Mouse (Mus musculus) brain, embryonic 18.5 days (tissue): ENCODE results near the gene N4bp2.

ENCODE experiments used
- DNase-seq: peaks from one replicate; pipeline ENCODE4 v3.0.0-alpha.2; 2012; ENCODE audit warnings: low read depth, low spot score

Gene N4bp2

GRCm38 (mm10) chr5:65862217-65862927 is 99.1 kb downstream of the N4bp2 start:
- no peak for DNase-seq

- DNase-seq: no peak
These were observed 100.0 kb downstream of the N4bp2 start for GRCm38 (mm10) chr5:65863349-65863749.

GRCm38 (mm10) chr5:65864486-65864885 is 101.2 kb downstream of the N4bp2 start:
- DNase-seq: no peak

- DNase-seq: no peak
These were observed 101.6 kb downstream of the N4bp2 start for GRCm38 (mm10) chr5:65864946-65865345.

GRCm38 (mm10) chr5:65866591-65866990 is 103.3 kb downstream of the N4bp2 start:
- no peak for DNase-seq

DNA sequence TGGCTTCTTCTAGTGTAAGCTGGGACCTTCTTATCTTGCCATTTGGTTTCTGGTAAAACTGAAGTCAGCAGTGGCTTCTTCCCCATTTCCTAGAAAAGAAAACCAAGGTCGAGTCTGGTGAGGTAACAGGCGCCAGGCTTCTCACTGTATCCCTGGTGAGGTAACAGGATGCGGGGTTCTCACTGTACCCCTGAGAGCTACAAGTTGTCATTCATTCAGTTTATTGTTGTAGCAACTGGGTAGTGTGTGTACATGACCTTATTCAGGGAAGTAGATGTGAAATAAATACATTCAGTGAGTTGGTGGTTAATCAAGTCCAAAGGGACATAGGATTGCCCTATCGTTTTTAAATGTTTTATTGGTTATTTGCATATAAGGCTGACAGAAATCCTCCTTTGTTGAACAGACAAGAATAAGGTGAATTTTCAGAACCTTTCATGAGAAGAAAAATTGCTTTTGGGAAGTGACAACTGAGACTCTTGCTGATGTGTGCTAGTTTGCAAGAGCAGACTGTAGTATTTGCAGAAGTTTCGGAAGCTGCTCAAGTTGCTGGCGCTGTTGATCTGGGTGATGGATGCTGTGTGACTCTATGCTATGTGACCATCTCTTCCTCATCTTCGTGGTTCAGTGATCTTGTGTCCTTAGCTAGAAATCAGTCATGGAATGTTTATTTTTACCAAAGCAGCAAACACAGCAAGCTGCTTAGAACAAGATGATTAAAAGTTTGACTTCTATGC is 104.2 kb downstream of the N4bp2 start:
- no peak for DNase-seq

DNA sequence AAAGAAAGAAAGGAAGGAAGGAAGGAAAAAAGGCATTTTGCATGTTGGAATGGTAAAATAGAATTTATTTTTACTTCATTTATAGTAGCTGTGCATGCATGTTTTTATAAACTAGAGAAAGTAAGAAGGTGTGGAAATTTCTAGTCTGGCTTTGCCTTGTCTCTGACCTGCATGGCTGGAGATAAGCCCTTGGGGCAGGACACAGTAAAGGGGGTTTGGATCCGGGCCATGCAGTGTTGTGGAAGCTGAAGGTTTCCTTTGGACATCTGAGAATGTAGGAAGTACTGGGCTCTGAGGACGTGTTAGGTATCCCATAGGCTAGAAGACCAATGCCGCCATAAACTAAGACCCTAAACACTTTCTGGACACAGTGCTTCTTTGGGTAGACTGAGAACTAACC is 105.1 kb downstream of the N4bp2 start:
- no peak for DNase-seq

- DNase-seq: no peak
These were observed 106.3 kb downstream of the N4bp2 start for GRCm38 (mm10) chr5:65869660-65870059.

GRCm38 (mm10) chr5:65871276-65871875 is 108.1 kb downstream of the N4bp2 start:
- DNase-seq: no peak

GRCm38 (mm10) chr5:65873212-65873611 is 109.9 kb downstream of the N4bp2 start:
- DNase-seq: no peak

DNA sequence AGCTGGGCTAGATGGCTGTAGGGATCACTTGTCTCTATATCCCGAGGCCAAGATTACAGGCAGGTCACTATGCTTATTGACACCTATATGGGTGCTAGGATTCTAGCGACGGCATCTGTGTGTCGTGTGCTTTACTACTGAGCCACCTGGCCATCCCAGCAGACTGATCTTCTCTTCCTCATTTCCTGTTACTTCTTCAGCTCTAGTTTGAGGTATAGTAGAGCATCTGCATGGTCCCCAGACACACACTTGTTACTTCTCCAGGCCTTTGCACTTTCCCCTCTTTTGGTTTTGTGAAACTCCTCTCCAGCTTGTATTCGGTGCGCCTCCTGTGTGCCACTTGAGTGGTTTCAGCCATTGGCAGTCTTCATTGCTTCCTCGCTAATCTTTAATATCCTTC is 111.9 kb downstream of the N4bp2 start:
- DNase-seq: no peak

DNA sequence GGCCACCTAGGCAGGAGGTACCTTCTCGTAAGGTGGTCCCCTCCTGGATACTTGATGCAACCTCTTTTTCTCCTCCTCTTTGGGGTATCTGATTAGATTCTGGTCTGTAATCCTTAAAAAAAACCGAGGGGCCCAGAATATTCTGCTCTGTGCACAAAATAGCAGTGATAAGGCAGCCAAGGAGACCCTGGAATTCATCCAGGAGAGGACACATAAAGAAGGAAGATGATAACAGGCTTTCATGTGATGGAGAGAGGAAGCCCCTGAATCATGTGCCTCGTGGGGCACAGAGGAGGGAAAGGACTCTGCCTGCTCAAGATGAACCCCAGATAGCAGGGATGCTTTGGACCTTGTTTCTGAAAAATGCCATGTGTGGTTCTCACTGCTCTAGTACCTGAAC is 115.0 kb downstream of the N4bp2 start:
- no peak for DNase-seq
